Mouse (Mus musculus) regulatory T cell (primary cell): ENCODE data around the gene Dchs2.

Experiments used
- in situ Hi-C: fragments of 300-600 bp; cut with MboI, MseI; formaldehyde crosslinking; loops from one replicate; pipeline ENCODE4 v1.15.1; 2025; ENCODE audit warnings: high pct_unique_total_duplicates

The Dchs2 gene

GRCm38 (mm10) chr3:83250001-83250545 lies 122.3 kb downstream of the Dchs2 start:
- in situ Hi-C loops, result no loop called here

GRCm38 (mm10) chr3:83251899-83252298 lies 124.2 kb downstream of the Dchs2 start:
- in situ Hi-C loops, result no loop called here

GRCm38 (mm10) chr3:83259421-83259820 lies 131.7 kb downstream of the Dchs2 start:
- in situ Hi-C loops, result no loop called here

GRCm38 (mm10) chr3:83266009-83266408 lies 138.3 kb downstream of the Dchs2 start:
- in situ Hi-C loops, result no loop called here

GRCm38 (mm10) chr3:83270228-83270627 lies 142.5 kb downstream of the Dchs2 start:
- in situ Hi-C loops, result loop anchor here (5.0 kb wide), 1 partner anchor 273 kb away; no protein-coding TSS in a partner anchor

GRCm38 (mm10) chr3:83270982-83271381 lies 143.2 kb downstream of the Dchs2 start:
- in situ Hi-C loops, result loop anchor here (5.0 kb wide), 1 partner anchor 274 kb away; no protein-coding TSS in a partner anchor

- in situ Hi-C loops, result loop anchor here (5.0 kb wide), 1 partner anchor 276 kb away; no protein-coding TSS in a partner anchor
Measured at GRCm38 (mm10) chr3:83273555-83274244, 146.0 kb downstream of the Dchs2 start.

GRCm38 (mm10) chr3:83275703-83276102 lies 148.0 kb downstream of the Dchs2 start:
- in situ Hi-C loops, result no loop called here

- in situ Hi-C loops, result no loop called here
Measured at GRCm38 (mm10) chr3:83283882-83284281, 156.1 kb downstream of the Dchs2 start.

GRCm38 (mm10) chr3:83286975-83287405 lies 159.2 kb downstream of the Dchs2 start:
- in situ Hi-C loops, result no loop called here

GRCm38 (mm10) chr3:83288118-83288840 lies 160.5 kb downstream of the Dchs2 start:
- in situ Hi-C loops, result no loop called here

- in situ Hi-C loops, result no loop called here
Measured at GRCm38 (mm10) chr3:83290482-83290881, 162.7 kb downstream of the Dchs2 start.

GRCm38 (mm10) chr3:83290953-83291352 lies 163.2 kb downstream of the Dchs2 start:
- in situ Hi-C loops, result no loop called here

GRCm38 (mm10) chr3:83299783-83300382 lies 172.1 kb downstream of the Dchs2 start:
- in situ Hi-C loops, result no loop called here

- in situ Hi-C loops, result no loop called here
Measured at GRCm38 (mm10) chr3:83303876-83304275, 176.1 kb downstream of the Dchs2 start.

GRCm38 (mm10) chr3:83345928-83346327 lies 218.2 kb downstream of the Dchs2 start:
- in situ Hi-C loops, result no loop called here

GRCm38 (mm10) chr3:83368500-83369068 lies 240.8 kb downstream of the Dchs2 start:
- in situ Hi-C loops, result no loop called here

- in situ Hi-C loops, result no loop called here
Measured at GRCm38 (mm10) chr3:83369871-83370270, 242.1 kb downstream of the Dchs2 start.

GRCm38 (mm10) chr3:83374333-83374732 lies 246.6 kb downstream of the Dchs2 start:
- in situ Hi-C loops, result no loop called here

GRCm38 (mm10) chr3:83376834-83377233 lies 249.1 kb downstream of the Dchs2 start:
- in situ Hi-C loops, result no loop called here
